Mouse (Mus musculus): Measurements from ENCODE around the gene Gm572. TPM values are rescaled to one million over a fixed set of nuclear protein-coding genes. Genes with fewer than 3 reads are reported as not detected.

Gene Gm572
- polyA plus RNA-seq, 1 experiment from 2014 or later: 0.17 TPM

GRCm38 (mm10) chr4:148603376-148604139 is 39.6 kb upstream of the Gm572 start:
- Histone ChIP-seq H3K27me3 (replicated peaks; ENCODE audit: control insufficient read depth, insufficient read depth, low read length) (no peaks in the 10 kb centered on the region), H3K9ac (ENCODE audit: low read depth, low read length) (no peak overlapping the region), H3K36me3 (ENCODE audit: control insufficient read depth, insufficient read depth, low read length) (peaks cover 10% of the 10 kb centered on the region), H3K4me2 (ENCODE audit: low read depth, low read length) (no peak overlapping the region), H3K4me3 (ENCODE audit: low read depth, low read length) (no peak overlapping the region), H3K27ac (replicated peaks; ENCODE audit: low read depth, low read length) (no peak overlapping the region), H3K9me3 (ENCODE audit: control insufficient read depth, low read length) (0 out of 2 replicates have a peak, but pooled peaks cover 1% of the 10 kb centered on the region), H3K4me1 (ENCODE audit: control insufficient read depth, insufficient read depth, low read length) (no peaks in the 10 kb centered on the region)
- peak; percentile 26; the same call in 1 of the 2 replicates for ATAC-seq (ENCODE audit: low read depth)
- 56% methylated on average over 10 of the region's 10 CpGs for WGBS
- DNase-seq (ENCODE audit: low spot score): peak; percentile 34

GRCm38 (mm10) chr4:148604141-148604540 is 39.0 kb upstream of the Gm572 start:
- no peak overlapping the region for H3K4me2 ChIP-seq (ENCODE audit: low read depth, low read length)
- ATAC-seq (ENCODE audit: low read depth): peak; percentile 66; the same call in 1 of the 2 replicates
- H3K36me3 ChIP-seq (ENCODE audit: control insufficient read depth, insufficient read depth, low read length): peaks cover 4% of the 10 kb centered on the region
- no peak overlapping the region for H3K27ac ChIP-seq (replicated peaks; ENCODE audit: low read depth, low read length)
- H3K9me3 ChIP-seq (ENCODE audit: control insufficient read depth, low read length): no peaks in the 10 kb centered on the region
- peak; percentile 41 for DNase-seq (ENCODE audit: low spot score)
- H3K4me1 ChIP-seq (ENCODE audit: control insufficient read depth, insufficient read depth, low read length): no peaks in the 10 kb centered on the region
- no peak overlapping the region for H3K9ac ChIP-seq (ENCODE audit: low read depth, low read length)
- no peak overlapping the region for H3K4me3 ChIP-seq (ENCODE audit: low read depth, low read length)
- H3K27me3 ChIP-seq (replicated peaks; ENCODE audit: control insufficient read depth, insufficient read depth, low read length): no peaks in the 10 kb centered on the region
- WGBS: 61% methylated on average over 7 of the region's 7 CpGs

DNA sequence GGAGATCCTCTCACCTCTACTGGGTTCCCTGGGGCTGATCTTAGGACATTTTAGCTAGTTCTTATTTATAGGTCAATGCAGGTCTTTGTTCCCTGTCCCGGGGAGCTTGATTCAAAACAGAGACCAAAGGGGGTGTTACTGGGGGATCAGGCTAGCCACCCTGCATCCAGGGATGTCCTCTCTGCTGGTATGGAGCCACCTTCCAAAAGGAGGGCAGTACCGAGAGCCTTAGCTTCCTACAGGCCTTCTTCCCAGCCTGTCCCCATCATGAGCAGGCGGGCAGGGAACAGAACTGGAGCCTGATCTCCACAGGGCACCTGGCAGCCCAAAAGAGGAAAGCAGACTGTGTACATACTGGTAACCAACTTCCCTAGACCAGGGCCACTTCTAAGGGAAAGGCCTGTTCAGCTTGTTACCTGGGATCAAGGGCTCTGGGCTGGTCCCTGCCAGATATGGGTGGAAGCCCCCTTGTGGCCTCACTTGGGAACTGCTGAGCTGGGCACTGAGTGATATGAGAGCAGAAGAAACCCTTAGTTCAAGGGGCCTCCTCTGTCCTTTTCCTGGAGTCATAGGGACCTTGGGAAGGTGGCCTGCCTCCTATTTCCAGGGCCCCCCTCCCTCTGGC is 38.5 kb upstream of the Gm572 start:
- no peak for ATAC-seq (ENCODE audit: low read depth)
- H3K4me1 ChIP-seq (ENCODE audit: control insufficient read depth, insufficient read depth, low read length): no peaks in the 10 kb centered on the region
- H3K27me3 ChIP-seq (replicated peaks; ENCODE audit: control insufficient read depth, insufficient read depth, low read length): no peaks in the 10 kb centered on the region
- H3K9me3 ChIP-seq (ENCODE audit: control insufficient read depth, low read length): no peaks in the 10 kb centered on the region
- 84% methylated on average over 3 of the region's 3 CpGs for WGBS
- peak; percentile 53 for DNase-seq (ENCODE audit: low spot score)
- no peak overlapping the region for H3K27ac ChIP-seq (replicated peaks; ENCODE audit: low read depth, low read length)
- no peak overlapping the region for H3K4me3 ChIP-seq (ENCODE audit: low read depth, low read length)
- H3K36me3 ChIP-seq (ENCODE audit: control insufficient read depth, insufficient read depth, low read length): no peaks in the 10 kb centered on the region
- no peak overlapping the region for H3K9ac ChIP-seq (ENCODE audit: low read depth, low read length)
- H3K4me2 ChIP-seq (ENCODE audit: low read depth, low read length): no peak overlapping the region

DNA sequence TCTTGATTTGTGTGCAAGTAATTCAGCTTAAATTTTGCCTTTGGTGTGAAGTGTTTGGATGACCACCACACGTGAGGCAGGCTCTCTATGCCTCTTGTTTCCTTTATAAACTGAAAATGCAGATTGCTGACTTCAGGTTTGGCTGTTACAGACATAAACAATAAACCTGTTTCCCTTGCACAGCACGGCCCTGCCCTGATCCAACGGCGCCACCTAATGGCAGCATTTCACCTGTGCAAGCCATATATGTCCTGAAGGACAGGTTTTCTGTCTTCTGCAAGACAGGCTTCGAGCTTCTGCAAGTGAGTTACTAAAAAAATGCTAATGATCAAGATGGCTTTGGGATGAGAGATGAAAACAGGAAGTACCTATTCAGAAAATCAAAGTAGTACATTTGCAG is 35.4 kb upstream of the Gm572 start:
- Histone ChIP-seq H3K36me3 (ENCODE audit: control insufficient read depth, insufficient read depth, low read length) (peaks cover 7% of the 10 kb centered on the region), H3K27ac (replicated peaks; ENCODE audit: low read depth, low read length) (no peak overlapping the region), H3K4me3 (ENCODE audit: low read depth, low read length) (no peak overlapping the region), H3K4me2 (ENCODE audit: low read depth, low read length) (no peak overlapping the region), H3K27me3 (replicated peaks; ENCODE audit: control insufficient read depth, insufficient read depth, low read length) (no peaks in the 10 kb centered on the region), H3K9me3 (ENCODE audit: control insufficient read depth, low read length) (no peaks in the 10 kb centered on the region), H3K4me1 (ENCODE audit: control insufficient read depth, insufficient read depth, low read length) (no peaks in the 10 kb centered on the region), H3K9ac (ENCODE audit: low read depth, low read length) (no peak overlapping the region)
- 27% methylated on average over 5 of the region's 5 CpGs for WGBS
- ATAC-seq (ENCODE audit: low read depth) (no peak), DNase-seq (ENCODE audit: low spot score) (peak; percentile 42)

GRCm38 (mm10) chr4:148609805-148610204 is 33.3 kb upstream of the Gm572 start:
- 89% methylated on average over 5 of the region's 5 CpGs for WGBS

GRCm38 (mm10) chr4:148610631-148611364 is 32.3 kb upstream of the Gm572 start:
- no peaks in the 10 kb centered on the region for H3K4me1 ChIP-seq (ENCODE audit: control insufficient read depth, insufficient read depth, low read length)
- no peak overlapping the region for H3K4me2 ChIP-seq (ENCODE audit: low read depth, low read length)
- H3K4me3 ChIP-seq (ENCODE audit: low read depth, low read length): no peak overlapping the region
- 71% methylated on average over 5 of the region's 5 CpGs for WGBS
- no peaks in the 10 kb centered on the region for H3K27me3 ChIP-seq (replicated peaks; ENCODE audit: control insufficient read depth, insufficient read depth, low read length)
- ATAC-seq (ENCODE audit: low read depth) (no peak), DNase-seq (ENCODE audit: low spot score) (no peak)
- peaks cover 31% of the 10 kb centered on the region for H3K36me3 ChIP-seq (ENCODE audit: control insufficient read depth, insufficient read depth, low read length)
- no peaks in the 10 kb centered on the region for H3K9me3 ChIP-seq (ENCODE audit: control insufficient read depth, low read length)
- H3K27ac ChIP-seq (replicated peaks; ENCODE audit: low read depth, low read length): no peak overlapping the region
- H3K9ac ChIP-seq (ENCODE audit: low read depth, low read length): no peak overlapping the region

More at GRCm38 (mm10) chr4:148609805-148610204, 33.3 kb upstream of the Gm572 start:
- H3K27ac ChIP-seq (replicated peaks; ENCODE audit: low read depth, low read length): no peak overlapping the region
- no peaks in the 10 kb centered on the region for H3K9me3 ChIP-seq (ENCODE audit: control insufficient read depth, low read length)
- no peaks in the 10 kb centered on the region for H3K27me3 ChIP-seq (replicated peaks; ENCODE audit: control insufficient read depth, insufficient read depth, low read length)
- H3K36me3 ChIP-seq (ENCODE audit: control insufficient read depth, insufficient read depth, low read length): peaks cover 21% of the 10 kb centered on the region
- ATAC-seq (ENCODE audit: low read depth) (no peak), DNase-seq (ENCODE audit: low spot score) (no peak)
- no peak overlapping the region for H3K4me2 ChIP-seq (ENCODE audit: low read depth, low read length)
- no peak overlapping the region for H3K9ac ChIP-seq (ENCODE audit: low read depth, low read length)
- H3K4me1 ChIP-seq (ENCODE audit: control insufficient read depth, insufficient read depth, low read length): no peaks in the 10 kb centered on the region
- H3K4me3 ChIP-seq (ENCODE audit: low read depth, low read length): no peak overlapping the region

DNA sequence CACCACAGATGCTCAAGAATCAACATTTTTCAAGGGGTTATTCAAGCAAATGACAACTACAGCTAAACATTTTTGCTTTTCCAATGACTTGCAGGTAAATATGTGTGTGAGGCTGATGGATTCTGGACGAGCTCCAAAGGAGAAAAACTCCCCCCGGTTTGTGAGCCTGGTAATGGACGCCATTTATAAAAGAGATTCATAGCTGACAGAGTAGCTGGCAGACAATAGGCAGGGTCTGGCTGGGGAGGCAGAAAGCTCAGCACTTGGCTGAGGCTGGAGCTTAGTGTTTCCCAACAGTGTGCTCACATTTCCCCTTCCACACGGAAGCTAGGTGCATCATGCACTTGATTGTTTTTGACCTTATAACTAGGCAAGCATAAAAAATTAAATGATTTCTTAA is 30.6 kb upstream of the Gm572 start:
- no peak overlapping the region for H3K4me3 ChIP-seq (ENCODE audit: low read depth, low read length)
- no peak overlapping the region for H3K9ac ChIP-seq (ENCODE audit: low read depth, low read length)
- no peak overlapping the region for H3K27ac ChIP-seq (replicated peaks; ENCODE audit: low read depth, low read length)
- 69% methylated on average over 4 of the region's 4 CpGs for WGBS
- H3K27me3 ChIP-seq (replicated peaks; ENCODE audit: control insufficient read depth, insufficient read depth, low read length): no peaks in the 10 kb centered on the region
- H3K36me3 ChIP-seq (ENCODE audit: control insufficient read depth, insufficient read depth, low read length): peaks cover 49% of the 10 kb centered on the region
- ATAC-seq (ENCODE audit: low read depth) (no peak), DNase-seq (ENCODE audit: low spot score) (no peak)
- H3K4me1 ChIP-seq (ENCODE audit: control insufficient read depth, insufficient read depth, low read length): no peaks in the 10 kb centered on the region
- H3K4me2 ChIP-seq (ENCODE audit: low read depth, low read length): no peak overlapping the region
- H3K9me3 ChIP-seq (ENCODE audit: control insufficient read depth, low read length): no peaks in the 10 kb centered on the region

DNA sequence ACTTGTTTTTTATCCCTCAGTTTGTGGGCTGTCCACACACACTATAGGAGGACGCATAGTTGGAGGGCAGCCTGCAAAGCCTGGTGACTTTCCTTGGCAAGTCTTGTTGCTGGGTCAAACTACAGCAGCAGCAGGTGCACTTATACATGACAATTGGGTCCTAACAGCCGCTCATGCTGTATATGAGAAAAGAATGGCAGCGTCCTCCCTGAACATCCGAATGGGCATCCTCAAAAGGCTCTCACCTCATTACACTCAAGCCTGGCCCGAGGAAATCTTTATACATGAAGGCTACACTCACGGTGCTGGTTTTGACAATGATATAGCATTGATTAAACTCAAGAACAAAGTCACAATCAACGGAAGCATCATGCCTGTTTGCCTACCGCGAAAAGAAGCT is 29.4 kb upstream of the Gm572 start:
- Histone ChIP-seq H3K4me1 (ENCODE audit: control insufficient read depth, insufficient read depth, low read length) (no peaks in the 10 kb centered on the region), H3K27ac (replicated peaks; ENCODE audit: low read depth, low read length) (no peak overlapping the region; the same call in 1 of the 2 replicates), H3K27me3 (replicated peaks; ENCODE audit: control insufficient read depth, insufficient read depth, low read length) (no peaks in the 10 kb centered on the region), H3K4me2 (ENCODE audit: low read depth, low read length) (no peak overlapping the region), H3K36me3 (ENCODE audit: control insufficient read depth, insufficient read depth, low read length) (peaks cover 57% of the 10 kb centered on the region), H3K9ac (ENCODE audit: low read depth, low read length) (no peak overlapping the region), H3K9me3 (ENCODE audit: control insufficient read depth, low read length) (no peaks in the 10 kb centered on the region), H3K4me3 (ENCODE audit: low read depth, low read length) (no peak overlapping the region)
- no peak for ATAC-seq (ENCODE audit: low read depth)
- DNase-seq (ENCODE audit: low spot score): no peak
- WGBS: 84% methylated on average over 9 of the region's 9 CpGs
